Mouse (Mus musculus) layer of hippocampus, adult 8-10 months (tissue): Measurements from ENCODE around the gene Ccn5. TPM values are rescaled to one million over a fixed set of nuclear protein-coding genes. Genes with fewer than 3 reads are reported as not detected.
A peak's percentile ranks its signal among the peaks of the same experiment; 100 is the strongest.

ENCODE experiments used
- DNase-seq, 2 experiments: peaks; one replicate each; pipeline ENCODE4 v3.0.0; 2022; ENCODE audit warnings: low spot score in 2 of 2
- total RNA-seq, 4 experiments: library from RNA; stranded (reverse); gene quantifications; 2 replicates each; pipeline ENCODE4 v1.2.4; 2022

Ccn5 gene
- total RNA-seq, 4 experiments from 2014 or later: 0.29 to 0.61 TPM; not detected in 2

GRCm38 (mm10) chr2:163842043-163842442 is 21.4 kb downstream of the Ccn5 start:
- no peak for DNase-seq

GRCm38 (mm10) chr2:163853461-163853901 is 32.8 kb downstream of the Ccn5 start, which contains the start of gene Kcnk15:
TSS of gene Kcnk15 (plus strand) at chr2:163853651.
- DNase-seq: no peak

GRCm38 (mm10) chr2:163857233-163857632 is 36.6 kb downstream of the Ccn5 start:
- no peak for DNase-seq

- peak in 1 of 2 experiments; percentile 48 for DNase-seq
Observed at GRCm38 (mm10) chr2:163858254-163858947, 37.7 kb downstream of the Ccn5 start.

- DNase-seq: no peak
Observed at GRCm38 (mm10) chr2:163865311-163865710, 44.6 kb downstream of the Ccn5 start.

- no peak for DNase-seq
Observed at GRCm38 (mm10) chr2:163866061-163866460, 45.4 kb downstream of the Ccn5 start.

GRCm38 (mm10) chr2:163869783-163870182 is 49.1 kb downstream of the Ccn5 start:
- DNase-seq: no peak

- DNase-seq: no peak
Observed at GRCm38 (mm10) chr2:163871266-163871665, 50.6 kb downstream of the Ccn5 start.

- no peak for DNase-seq
Observed at GRCm38 (mm10) chr2:163871906-163872305, 51.2 kb downstream of the Ccn5 start.

- DNase-seq: no peak
Observed at GRCm38 (mm10) chr2:163874877-163875276, 54.2 kb downstream of the Ccn5 start.

- no peak for DNase-seq
Observed at GRCm38 (mm10) chr2:163875484-163875883, 54.8 kb downstream of the Ccn5 start.

- no peak for DNase-seq
Observed at GRCm38 (mm10) chr2:163876830-163877498, 56.3 kb downstream of the Ccn5 start.

- DNase-seq: no peak
Observed at GRCm38 (mm10) chr2:163880891-163881290, 60.2 kb downstream of the Ccn5 start.

Other genes starting within 250 kb of the Ccn5 start
- gene Ttpal, start 218.5 kb upstream of the Ccn5 start, total RNA-seq: 10 to 100 TPM; 48.2 to 50.3 (median 49.2) TPM
- gene Serinc3, start 175.7 kb upstream of the Ccn5 start, total RNA-seq: 100 to 1,000 TPM; 201 to 242 (median 213) TPM
- 10 to 100 TPM; 67.0 to 98.4 (median 83.6) TPM for gene Pkig, start 162.5 kb upstream of the Ccn5 start, total RNA-seq
- 1 to 10 TPM in 3 of 4 experiments, under 1 TPM in 1; 0.73 to 1.6 (median 1.5) TPM for gene Ada, start 70.6 kb upstream of the Ccn5 start, total RNA-seq
- not detected for gene Kcnk15, start 32.8 kb downstream of the Ccn5 start, total RNA-seq
- gene Rims4, start 97.8 kb downstream of the Ccn5 start, total RNA-seq: 10 to 100 TPM; 34.0 to 50.8 (median 41.7) TPM
- gene Ywhab, start 174.1 kb downstream of the Ccn5 start, total RNA-seq: 100 to 1,000 TPM; 458 to 531 (median 484) TPM
- 1 to 10 TPM in 1 of 4 experiments, under 1 TPM in 3; 0.45 to 1.5 (median 0.87) TPM for gene Pabpc1l, start 204.6 kb downstream of the Ccn5 start, total RNA-seq
- gene Stk4, start 249.5 kb downstream of the Ccn5 start, total RNA-seq: 10 to 100 TPM; 41.1 to 55.7 (median 46.3) TPM